15 mouse cellular contexts compared by ENCODE assay signal in genomic region chr1:167760307-167760706, GRCm38 (mm10).
"Had no signal": no experiment of that assay in that cellular context is flagged by ENCODE, and none has a peak within 500 bp of the region (broad histone marks: within the 10 kb centered on the region; RNA-seq: fewer than 3 reads in every experiment).

No protein-coding gene starts in this region.

- H3K4me3 ChIP-seq: midbrain, embryonic 10.5 days; midbrain, embryonic 12.5 days; myocyte; neural tube, embryonic 12.5 days; stomach, embryonic 15.5 days had no signal

- H3K9ac ChIP-seq: lung, embryonic 14.5 days; midbrain, embryonic 12.5 days; neural tube, embryonic 12.5 days; stomach, embryonic 15.5 days had no signal

- DNase-seq: lung, embryonic 14.5 days; lung, postnatal 10 days; lung, postnatal 4 days; midbrain, embryonic 14.5 days; right cerebral cortex, postnatal 14 days; thymus, adult 2 months; thymus, postnatal 25 days; thymus, postnatal 4 days had no signal

- H3K27me3 ChIP-seq: stomach, embryonic 15.5 days had no signal

- ATAC-seq: midbrain, embryonic 16.5 days had no signal

- H3K27ac ChIP-seq: midbrain, embryonic 10.5 days; midbrain, embryonic 12.5 days; neural tube, embryonic 12.5 days; stomach, embryonic 15.5 days; stomach, postnatal 0 days had no signal

- H3K9me3 ChIP-seq: midbrain, embryonic 10.5 days; midbrain, embryonic 12.5 days; neural tube, embryonic 12.5 days; stomach, embryonic 15.5 days had no signal

- H3K4me1 ChIP-seq: stomach, embryonic 15.5 days had no signal

- H3K4me2 ChIP-seq: lung, embryonic 14.5 days; neural tube, embryonic 12.5 days; stomach, embryonic 15.5 days had no signal

- H3K36me3 ChIP-seq: midbrain, embryonic 10.5 days; midbrain, embryonic 12.5 days; neural tube, embryonic 12.5 days; stomach, embryonic 15.5 days had no signal
